Mouse (Mus musculus): ENCODE results near the gene C2cd5.
"Not testable (repeated sequence)": the region's sequence is repeated elsewhere in the genome, so short reads cannot be mapped to it uniquely, and the experiment has no call there.

Gene C2cd5

DNA sequence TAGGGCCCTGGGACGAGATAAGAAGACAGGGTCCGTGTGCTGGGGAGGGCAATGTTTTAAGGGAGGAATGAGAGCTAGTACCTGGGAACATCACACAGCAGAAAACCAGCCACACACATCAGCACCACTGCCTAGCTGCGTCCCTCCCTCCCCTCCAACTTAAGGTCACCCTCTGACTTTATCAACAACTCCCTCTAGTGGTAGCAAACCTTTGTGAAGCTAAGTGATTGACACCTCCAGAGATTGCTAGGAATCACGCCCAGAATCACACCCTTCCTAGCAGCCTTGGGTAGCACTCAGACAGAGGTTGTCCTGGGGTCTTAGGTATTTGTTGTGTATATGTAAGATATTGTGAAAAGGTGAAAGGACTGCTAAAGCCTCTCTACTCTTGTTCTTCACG, 79.3 kb downstream of the C2cd5 start:
- no peak for DNase-seq (ENCODE audit: low spot score in 2 of 2)

- DNase-seq (ENCODE audit: low spot score in 2 of 2): no peak
Measured at GRCm38 (mm10) chr6:143020146-143020545, 79.8 kb downstream of the C2cd5 start.

DNA sequence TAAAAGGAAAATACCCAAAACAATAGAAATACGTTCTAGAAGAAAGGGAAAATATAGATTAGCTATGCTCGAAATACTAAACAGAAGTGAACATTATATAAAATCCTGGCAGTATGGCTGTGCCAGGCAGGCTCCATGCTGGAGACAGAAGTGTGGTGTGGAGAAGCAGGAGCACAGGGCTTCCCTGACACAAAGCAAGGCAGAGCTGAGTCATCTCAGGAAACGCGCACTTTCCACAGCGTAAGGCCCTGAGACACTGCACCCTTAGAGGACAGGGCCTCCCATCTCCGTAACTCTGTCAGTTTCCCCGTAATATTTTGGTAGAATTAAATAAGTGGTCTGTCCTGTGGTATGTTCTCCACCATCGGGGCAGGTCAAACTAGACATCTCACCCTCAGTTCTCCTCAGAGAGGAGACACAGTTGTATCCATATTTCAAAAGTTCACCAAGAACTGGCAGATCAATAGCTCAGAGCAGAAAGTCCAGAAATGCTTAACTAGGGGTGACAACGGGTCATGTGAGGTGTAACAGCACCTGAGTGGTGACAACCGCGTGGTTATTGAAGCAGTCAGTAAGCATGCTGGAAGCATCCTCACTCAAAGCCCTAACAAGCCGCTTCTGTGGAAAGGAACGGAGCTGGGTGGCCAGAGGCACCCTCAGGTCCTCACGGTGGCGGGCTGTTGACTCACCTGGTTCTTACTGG, 87.3 kb downstream of the C2cd5 start:
- DNase-seq (ENCODE audit: low spot score in 2 of 2): no peak

DNA sequence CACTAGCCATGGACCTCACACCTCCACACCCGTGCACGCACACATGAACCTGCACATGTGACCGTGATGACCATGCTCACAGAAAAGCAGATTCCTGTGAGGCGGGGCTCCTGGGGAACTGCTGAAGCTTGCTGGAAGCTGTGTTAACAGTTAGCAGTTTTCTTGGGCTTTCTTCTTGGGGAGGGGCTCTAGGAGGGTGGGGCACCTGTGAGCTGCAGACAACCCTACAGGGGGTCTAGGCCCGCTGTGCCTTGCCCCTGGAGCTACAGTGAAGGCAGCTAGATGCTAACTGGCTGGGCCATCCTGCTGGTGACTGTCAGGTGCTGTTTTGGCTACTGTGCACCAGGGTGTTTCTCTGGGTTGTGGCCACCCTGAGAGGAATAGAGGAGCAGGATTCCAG, 91.1 kb downstream of the C2cd5 start:
- DNase-seq (ENCODE audit: low spot score in 2 of 2): no peak

GRCm38 (mm10) chr6:143005209-143005608, 94.7 kb downstream of the C2cd5 start:
- not testable (repeated sequence) for DNase-seq (ENCODE audit: low spot score in 2 of 2)

DNA sequence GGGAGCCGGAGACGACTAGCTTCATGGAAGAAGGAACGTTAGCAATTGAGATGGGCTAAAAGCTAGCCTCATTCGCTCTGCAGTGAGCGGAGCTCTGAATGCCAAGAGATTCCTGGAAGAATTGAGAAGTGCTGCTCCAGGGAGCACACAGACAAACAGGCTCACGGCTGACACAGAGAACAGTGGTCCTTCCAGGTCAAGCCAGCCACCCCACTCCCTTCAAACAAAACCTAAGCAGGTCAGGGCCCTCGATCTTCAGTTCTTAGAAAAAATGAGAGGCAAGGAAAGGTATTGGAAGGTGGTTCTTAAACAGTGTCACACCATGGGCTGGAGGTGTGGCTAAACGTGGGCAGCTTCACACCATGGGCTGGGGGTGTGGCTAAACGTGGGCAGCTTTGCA, 95.1 kb downstream of the C2cd5 start:
- DNase-seq (ENCODE audit: low spot score in 2 of 2): no peak

DNA sequence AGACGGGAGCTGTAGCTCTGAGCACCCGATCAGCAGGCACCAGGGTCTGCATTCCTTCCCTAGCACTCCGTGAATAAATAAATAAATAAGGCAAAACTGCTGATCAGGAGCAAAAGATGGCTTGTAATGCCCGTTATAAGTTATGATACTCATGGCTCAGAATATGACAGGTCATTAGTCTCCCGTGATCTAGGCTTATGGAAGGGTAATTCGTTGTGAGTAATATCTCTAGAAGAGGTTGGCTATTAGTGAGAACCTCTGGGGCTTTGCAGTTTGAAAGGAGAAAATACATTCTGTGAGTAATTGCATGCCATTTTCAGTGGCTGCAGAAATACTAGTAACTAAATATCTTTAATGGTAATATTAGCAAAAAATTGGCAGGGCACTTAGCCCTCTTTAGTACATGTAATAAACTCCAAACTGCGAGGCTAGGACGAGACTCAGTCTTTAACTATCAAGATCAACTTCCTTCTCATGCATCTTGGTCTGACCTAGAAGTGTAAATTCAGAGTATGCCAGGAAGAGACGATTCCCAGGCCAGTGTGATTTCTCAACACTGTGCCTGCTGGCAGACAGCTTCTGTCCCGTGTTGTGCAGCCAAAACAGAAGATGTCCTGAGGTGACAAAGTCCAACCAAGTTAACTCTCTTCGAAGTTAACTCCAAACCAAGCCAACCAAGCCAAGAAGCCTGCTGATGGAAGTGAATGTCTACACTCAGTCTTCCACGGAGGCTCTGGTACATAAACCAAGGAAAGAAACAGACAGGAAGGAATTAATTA, 101.5 kb downstream of the C2cd5 start:
- no peak for DNase-seq (ENCODE audit: low spot score in 2 of 2)

- DNase-seq (ENCODE audit: low spot score in 2 of 2): no peak
Measured at GRCm38 (mm10) chr6:142996887-142997286, 103.1 kb downstream of the C2cd5 start.

- DNase-seq (ENCODE audit: low spot score in 2 of 2): no peak
Measured at GRCm38 (mm10) chr6:142995567-142995966, 104.4 kb downstream of the C2cd5 start.

DNA sequence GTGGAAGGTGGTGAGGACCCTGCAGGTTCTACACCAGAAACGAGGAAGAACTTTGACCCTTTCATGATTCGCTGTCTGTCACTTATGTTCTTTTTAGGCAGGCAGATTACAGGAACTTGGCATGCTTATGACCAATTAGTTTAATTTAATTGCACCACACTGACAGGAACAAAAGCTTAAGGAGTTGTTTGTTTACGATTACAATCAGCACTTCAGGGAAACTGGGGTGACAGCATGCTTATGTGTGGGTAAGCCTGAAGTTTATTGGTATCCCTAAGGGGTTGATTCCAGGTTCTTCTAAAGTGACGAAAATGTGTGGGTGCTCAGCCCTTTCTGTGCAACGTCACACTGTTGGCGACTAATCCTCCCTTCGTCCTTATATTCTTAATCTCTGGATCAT, 105.1 kb downstream of the C2cd5 start:
- no peak for DNase-seq (ENCODE audit: low spot score in 2 of 2)

- DNase-seq (ENCODE audit: low spot score in 2 of 2): no peak
Measured at GRCm38 (mm10) chr6:142993705-142994698, 105.9 kb downstream of the C2cd5 start.

- DNase-seq (ENCODE audit: low spot score in 2 of 2): no peak
Measured at GRCm38 (mm10) chr6:142992971-142993370, 107.0 kb downstream of the C2cd5 start.

- DNase-seq (ENCODE audit: low spot score in 2 of 2): no peak
Measured at GRCm38 (mm10) chr6:142992099-142992498, 107.8 kb downstream of the C2cd5 start.

- no peak for DNase-seq (ENCODE audit: low spot score in 2 of 2)
Measured at GRCm38 (mm10) chr6:142991391-142992059, 108.4 kb downstream of the C2cd5 start.

- no peak for DNase-seq (ENCODE audit: low spot score in 2 of 2)
Measured at GRCm38 (mm10) chr6:142990516-142990915, 109.4 kb downstream of the C2cd5 start.

DNA sequence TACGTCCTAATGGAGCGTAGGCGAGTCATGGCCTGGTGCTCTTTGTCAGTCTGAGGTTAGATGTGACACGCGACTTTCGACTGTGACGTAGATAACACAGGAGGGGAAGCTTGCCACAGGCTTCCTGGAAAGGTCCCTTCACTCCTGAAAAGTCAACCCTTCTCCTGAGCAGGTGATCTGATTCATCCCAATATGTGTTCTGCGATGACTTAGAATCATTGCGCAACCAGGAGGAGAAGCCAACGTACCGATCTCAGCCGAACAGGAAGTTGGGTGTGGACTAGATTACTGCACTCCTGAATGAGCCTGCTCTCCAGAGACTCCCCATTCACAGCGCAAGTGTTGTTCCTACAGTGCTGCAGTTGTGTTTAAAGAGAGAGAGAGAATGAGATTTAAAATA, 110.4 kb downstream of the C2cd5 start:
- DNase-seq (ENCODE audit: low spot score in 2 of 2): no peak

DNA sequence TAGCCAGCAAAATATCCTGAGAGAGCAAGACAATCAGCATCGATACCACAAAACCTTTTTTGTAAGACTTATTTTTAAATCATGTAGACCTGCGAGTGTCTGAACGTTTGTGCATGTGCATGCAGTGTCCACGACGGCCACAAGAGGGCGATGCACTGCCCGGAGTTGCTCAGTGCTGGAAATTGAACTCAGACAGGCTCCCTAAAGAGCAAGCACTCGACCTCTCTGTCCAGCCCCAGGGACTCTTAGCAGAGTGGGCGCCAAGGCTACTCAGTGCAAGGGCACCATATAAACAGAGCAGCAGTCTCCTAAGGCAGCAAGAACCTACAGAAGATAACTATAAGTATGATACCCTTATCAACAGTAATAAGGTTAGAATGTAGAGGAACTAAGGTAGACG, 111.2 kb downstream of the C2cd5 start:
- DNase-seq (ENCODE audit: low spot score in 2 of 2): peak; percentile 63 to 67

GRCm38 (mm10) chr6:142988231-142988630, 111.7 kb downstream of the C2cd5 start:
- no peak for DNase-seq (ENCODE audit: low spot score in 2 of 2)

- no peak for DNase-seq (ENCODE audit: low spot score in 2 of 2)
Measured at GRCm38 (mm10) chr6:142987616-142988015, 112.3 kb downstream of the C2cd5 start.

DNA sequence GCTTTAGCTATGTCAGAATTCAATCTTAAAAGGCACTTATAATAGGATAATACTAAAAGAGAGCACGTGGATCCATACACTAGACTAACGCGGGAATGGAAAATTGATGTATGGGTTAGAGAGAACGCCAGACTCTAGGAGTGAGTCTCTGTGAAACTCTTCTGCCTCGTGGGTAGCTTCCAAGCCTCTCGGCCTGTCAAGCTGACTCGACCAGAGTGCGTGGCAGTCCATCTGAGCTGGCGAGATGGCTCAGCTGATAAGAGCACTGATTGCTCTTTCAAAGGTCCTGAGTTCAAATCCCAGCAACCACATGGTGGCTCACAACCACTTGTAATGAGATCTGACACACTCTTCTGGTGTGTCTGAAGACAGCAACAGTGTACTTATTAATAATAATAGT, 113.2 kb downstream of the C2cd5 start:
- DNase-seq (ENCODE audit: low spot score in 2 of 2): not testable (repeated sequence)

GRCm38 (mm10) chr6:142985561-142986238, 114.2 kb downstream of the C2cd5 start:
- not testable (repeated sequence) for DNase-seq (ENCODE audit: low spot score in 2 of 2)

Data from frontal cortex, postnatal 36 days (tissue).